Mouse (Mus musculus) right cerebral cortex, adult 18-20 months (tissue): ENCODE measurements around the gene C330007P06Rik.
"Not testable (repeated sequence)": the region's sequence is repeated elsewhere in the genome, so short reads cannot be mapped to it uniquely, and the experiment has no call there.

ENCODE experiments used
- DNase-seq: peaks from one replicate; pipeline ENCODE4 v3.0.0; 2022; ENCODE audit warnings: mixed read lengths

Gene C330007P06Rik

GRCm38 (mm10) chrX:36796734-36797133, 77.2 kb downstream of the C330007P06Rik start:
- not testable (repeated sequence) for DNase-seq

GRCm38 (mm10) chrX:36796163-36796581, 77.7 kb downstream of the C330007P06Rik start:
- DNase-seq: peak; percentile 82

- DNase-seq: peak; percentile 88
Measured at GRCm38 (mm10) chrX:36795424-36796162, 78.3 kb downstream of the C330007P06Rik start, which contains the start of gene Slc25a5. TSS of gene Slc25a5 (plus strand) at chrX:36795651.

- no peak for DNase-seq
Measured at GRCm38 (mm10) chrX:36794571-36794970, 79.3 kb downstream of the C330007P06Rik start.

- DNase-seq: no peak
Measured at GRCm38 (mm10) chrX:36789360-36789759, 84.6 kb downstream of the C330007P06Rik start.

GRCm38 (mm10) chrX:36777694-36778093, 96.2 kb downstream of the C330007P06Rik start:
- no peak for DNase-seq

- no peak for DNase-seq
Measured at GRCm38 (mm10) chrX:36775520-36775919, 98.4 kb downstream of the C330007P06Rik start.
